Mouse (Mus musculus): Measurements from ENCODE around the gene F2r.

F2r gene

DNA sequence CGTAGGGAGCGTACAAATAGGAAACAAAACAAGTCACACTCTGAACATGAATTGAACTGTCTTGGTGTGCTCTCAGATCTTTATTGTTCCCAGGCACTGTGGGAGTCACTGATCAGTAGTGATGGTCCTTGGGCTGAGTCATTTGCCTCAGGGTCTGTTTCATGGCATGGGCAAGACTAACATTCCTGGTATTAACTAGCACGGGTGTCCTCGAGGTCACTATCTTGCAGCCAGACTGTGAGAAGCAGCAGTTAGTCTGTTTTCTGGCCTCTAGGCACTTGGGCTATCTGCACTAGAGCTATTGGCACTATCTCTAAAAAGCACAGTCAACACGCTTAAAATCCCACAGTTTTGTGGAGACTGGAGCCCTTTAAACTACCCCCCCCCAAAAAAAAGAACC, 22.4 kb downstream of the F2r start:
- DNase-seq (ENCODE audit: low spot score in 2 of 2), result no peak

- DNase-seq (ENCODE audit: low spot score in 2 of 2), result no peak
Measured at GRCm38 (mm10) chr13:95595411-95595810, 22.9 kb downstream of the F2r start.

DNA sequence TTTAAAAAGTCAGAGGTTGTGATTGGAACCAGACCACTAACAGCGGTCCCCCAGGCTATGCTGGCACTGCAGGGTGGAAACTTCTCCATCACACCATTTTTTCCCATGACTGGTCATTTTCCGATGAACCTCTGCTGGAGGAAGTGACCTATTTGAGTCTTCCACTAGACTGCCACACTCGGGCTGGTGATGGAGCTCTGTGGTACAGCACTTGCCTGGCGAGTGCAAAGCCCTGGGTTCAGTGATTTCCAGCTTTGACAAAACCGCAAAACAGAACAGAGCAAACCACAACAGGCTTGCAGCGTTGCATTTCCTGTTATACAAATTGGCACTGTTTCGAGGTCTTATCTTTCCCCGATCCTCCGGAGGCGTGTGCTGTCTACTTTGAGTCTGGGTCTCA, 25.4 kb downstream of the F2r start:
- no peak for DNase-seq (ENCODE audit: low spot score in 2 of 2)

GRCm38 (mm10) chr13:95591606-95592005, 26.7 kb downstream of the F2r start:
- no peak for DNase-seq (ENCODE audit: low spot score in 2 of 2)

DNA sequence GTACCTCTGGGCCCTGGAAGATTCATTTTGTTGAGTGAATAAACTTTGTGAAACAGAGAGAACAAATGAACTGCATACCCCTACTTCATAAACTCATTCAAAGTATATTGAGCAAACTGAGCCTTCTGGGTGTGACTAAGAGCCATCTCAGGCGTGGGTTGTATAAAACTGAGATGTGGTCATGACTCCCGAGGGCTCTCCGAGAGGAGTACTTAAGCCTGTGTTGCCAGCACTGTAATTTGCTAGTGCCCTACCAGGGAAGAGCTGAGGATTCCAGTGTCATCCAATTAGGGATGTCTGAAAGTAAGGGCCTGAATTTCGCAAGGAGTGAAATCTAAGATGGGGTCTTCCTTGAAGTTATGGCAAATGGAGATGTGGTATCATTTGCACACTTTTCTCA, 30.7 kb downstream of the F2r start:
- DNase-seq (ENCODE audit: low spot score in 2 of 2), result no peak

DNA sequence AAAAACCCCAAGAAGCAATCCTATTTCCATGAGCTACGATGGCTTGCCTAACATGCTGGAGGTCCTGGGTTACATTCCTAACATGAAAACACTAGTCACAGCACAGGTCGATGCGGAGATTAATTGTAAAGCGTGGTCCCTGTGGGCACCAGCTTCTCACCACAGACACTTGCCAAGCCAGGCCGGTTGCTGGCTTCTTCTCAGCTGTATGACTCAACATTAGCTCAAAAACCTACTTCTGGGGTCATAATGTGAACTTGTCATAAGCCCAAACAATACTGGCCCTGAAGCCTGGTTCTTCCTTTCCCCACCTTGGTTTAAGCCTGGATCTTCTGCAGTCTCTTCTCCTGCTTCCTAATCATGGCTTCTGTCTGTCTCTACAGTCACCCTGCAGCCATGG, 33.4 kb downstream of the F2r start:
- no peak for DNase-seq (ENCODE audit: low spot score in 2 of 2)

DNA sequence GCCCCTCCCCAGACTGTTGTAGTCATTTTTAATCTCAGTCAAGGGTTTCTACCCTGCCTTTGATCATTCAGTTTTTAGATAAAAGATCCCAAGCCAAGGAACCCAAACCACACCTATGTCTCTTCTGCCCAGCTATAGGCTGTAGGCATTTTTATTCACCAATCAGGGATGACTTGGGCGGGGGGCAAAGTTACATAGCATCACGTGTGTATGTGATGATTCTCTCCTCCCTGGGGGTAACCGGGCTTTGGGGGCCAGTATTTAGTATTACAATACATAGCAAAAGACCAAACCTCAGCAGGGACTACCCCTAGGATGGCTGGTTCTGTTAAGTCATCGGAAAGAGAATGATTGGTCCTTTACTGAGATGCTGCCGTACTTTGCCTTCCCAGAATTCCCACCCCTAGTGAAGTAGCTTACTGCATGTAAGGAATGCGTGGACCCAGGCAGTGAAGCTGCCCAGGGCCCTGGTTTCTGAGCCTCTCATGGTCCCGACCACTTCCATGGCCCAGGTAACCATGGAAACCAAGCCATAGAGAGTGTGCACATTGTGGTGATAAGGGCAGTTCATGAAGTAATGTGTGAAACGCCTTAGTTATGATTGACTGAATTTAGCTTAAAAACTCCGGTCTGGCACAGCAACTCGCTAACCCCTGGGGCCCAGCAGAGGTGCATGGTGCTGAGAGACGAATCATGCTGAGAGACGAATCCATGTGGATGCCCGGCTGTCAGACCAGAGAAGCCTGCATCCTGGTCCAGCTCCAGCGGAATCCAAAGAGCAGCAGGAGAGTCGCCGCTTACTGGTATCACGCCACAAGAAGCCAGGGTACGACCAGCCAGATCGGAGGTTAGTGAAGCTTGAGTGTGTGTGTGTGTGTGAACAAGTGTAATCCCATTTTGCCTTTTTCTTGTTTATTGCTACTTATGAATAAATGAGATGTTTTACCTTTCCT, 34.8 kb downstream of the F2r start:
- DNase-seq (ENCODE audit: low spot score in 2 of 2), result peak in 1 of 2 experiments; percentile 39

DNA sequence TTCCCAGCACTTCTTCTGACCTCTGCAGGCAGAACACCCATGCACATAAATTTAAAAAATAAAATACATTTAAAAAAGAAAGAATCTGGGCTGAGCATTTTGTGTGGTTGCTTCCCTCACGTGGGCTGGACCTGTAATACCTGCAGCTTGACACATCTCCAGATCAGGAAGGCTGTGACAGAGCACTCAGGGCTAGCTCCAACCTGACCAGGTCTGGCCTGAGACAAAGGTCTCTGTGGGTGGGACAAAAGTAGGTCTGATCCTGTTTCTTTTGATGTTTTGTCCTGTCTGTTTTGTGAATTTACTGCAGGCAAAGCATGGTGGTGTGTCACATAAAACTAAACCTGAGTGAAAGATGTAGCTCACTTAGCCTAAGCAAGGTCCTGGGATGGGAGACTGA, 36.4 kb downstream of the F2r start:
- DNase-seq (ENCODE audit: low spot score in 2 of 2), result no peak

DNA sequence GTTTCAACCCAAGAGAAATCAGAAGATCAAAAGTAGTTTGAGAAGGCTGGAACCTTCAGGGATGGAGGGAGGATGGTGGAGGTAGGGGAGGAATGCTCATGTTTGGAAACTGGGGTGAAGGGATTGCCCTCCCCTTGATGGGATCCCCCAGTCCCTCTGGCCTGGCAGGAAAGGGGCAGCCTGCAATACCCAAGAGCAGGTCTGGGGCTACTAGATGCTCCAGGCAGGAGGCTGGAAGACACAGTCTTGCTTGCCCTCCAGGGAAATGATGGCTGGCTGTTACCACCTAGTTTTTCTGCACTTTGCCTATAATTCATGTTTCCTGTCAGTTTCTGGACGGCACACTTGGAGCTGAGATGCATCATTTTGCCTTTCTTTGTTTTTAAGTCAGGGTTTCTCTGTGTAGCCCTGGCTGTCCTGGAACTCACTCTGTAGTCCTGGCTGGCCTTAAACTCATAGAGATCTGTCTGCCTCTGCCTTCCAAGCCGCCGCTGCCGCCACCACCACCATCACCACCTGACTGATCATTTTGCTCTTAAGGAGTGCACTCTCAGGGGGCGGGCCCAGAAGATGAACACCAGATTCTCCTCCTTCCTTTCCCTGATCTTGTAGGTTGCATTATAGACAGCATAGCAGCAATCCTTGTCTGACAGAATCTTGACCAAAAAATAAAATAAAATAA, 40.1 kb downstream of the F2r start:
- no peak for DNase-seq (ENCODE audit: low spot score in 2 of 2)

DNA sequence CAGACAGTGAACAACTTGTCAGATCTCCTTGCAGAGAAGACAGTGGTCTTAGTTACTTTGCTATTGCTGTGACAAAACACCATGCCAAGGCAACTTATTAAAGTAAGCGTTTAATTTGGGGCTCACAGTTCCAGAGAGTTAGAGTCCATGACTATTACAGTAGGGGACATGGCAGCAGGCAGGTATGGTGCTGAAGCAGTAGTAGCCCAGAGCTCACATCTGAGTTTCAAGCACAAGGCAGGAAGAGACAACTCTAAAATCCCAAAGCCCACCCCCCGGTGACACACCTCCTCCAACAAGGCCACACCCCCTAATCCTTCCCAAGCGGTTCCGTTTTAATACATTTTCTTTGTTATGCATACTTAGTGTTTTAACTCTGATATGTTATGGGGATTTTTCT, 47.4 kb downstream of the F2r start:
- no peak for DNase-seq (ENCODE audit: low spot score in 2 of 2)

DNA sequence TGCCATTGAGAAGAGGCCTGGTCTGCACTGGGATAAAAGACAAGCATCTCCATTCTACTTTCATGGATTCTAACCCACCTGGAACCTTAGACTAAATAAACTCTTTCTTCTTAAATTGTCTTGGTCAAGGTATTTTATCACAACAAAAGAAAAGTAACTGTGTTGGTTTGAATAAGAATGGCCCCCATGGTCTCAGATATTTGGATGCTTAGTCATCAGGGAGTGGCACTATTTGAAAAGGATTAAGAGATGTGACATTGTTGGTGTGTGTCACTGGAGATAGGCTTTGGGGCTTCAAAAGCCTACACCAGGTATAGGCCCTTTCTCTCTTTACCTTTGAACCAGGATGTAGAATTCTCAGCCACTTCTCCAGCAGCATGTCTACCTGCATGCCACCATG, 49.0 kb downstream of the F2r start:
- no peak for DNase-seq (ENCODE audit: low spot score in 2 of 2)

DNA sequence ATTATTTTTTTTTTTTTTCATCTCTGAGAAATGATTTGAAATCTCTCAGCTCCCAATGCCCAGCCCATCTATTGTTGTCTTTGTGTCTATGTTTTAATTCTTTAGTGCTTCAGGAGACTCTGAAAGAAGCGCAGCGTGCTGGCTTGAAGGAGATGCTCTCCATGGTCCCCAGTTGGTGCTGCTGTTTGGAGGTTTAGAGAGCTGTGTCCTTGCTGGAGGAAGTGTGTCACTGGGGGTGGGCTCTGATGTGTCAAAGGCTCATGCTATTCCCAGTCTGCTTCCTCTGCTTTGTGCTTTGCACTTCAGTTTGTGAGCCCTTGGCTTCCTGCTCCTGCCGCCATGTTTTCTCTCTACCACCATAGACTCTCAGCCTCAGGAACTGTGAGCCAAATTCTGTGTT, 50.0 kb downstream of the F2r start:
- no peak for DNase-seq (ENCODE audit: low spot score in 2 of 2)

- DNase-seq (ENCODE audit: low spot score in 2 of 2), result no peak
Measured at GRCm38 (mm10) chr13:95566841-95567551, 51.3 kb downstream of the F2r start.

- DNase-seq (ENCODE audit: low spot score in 2 of 2), result peak; percentile 47 to 80
Measured at GRCm38 (mm10) chr13:95563693-95564092, 54.6 kb downstream of the F2r start.

- no peak for DNase-seq (ENCODE audit: low spot score in 2 of 2)
Measured at GRCm38 (mm10) chr13:95563066-95563610, 55.1 kb downstream of the F2r start.

- no peak for DNase-seq (ENCODE audit: low spot score in 2 of 2)
Measured at GRCm38 (mm10) chr13:95557326-95557725, 61.0 kb downstream of the F2r start.

DNA sequence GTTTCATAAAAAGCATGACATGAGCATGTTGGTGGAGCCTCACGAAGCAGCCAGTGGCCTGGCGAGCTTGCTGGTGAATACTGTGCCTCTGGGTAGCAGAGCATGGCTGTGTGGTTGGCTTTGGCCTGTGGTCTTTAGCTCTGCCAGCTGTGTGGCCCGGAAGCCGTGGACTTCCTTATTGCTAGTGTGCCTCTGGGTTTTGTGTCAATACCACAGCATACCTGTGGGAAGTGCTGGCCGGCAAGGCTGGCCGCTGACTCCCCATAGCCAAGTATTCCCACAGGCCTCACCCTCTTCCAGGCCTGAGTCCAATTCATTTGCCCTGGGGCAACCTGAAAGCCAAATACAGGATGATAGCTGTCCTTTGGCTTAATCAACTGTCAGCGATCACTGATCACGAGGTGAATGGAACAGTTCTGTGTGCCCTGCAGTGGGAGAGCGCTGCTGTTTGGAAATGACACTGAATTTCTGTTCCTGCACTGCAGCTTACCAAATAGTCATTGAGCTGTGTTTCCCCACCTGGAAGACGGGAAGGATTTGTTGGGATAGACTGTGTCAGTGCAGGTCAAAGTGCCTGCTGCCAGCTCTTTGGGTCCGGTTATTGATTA, 64.3 kb downstream of the F2r start:
- no peak for DNase-seq (ENCODE audit: low spot score in 2 of 2)
